Mouse (Mus musculus): ENCODE results near the gene Myo1g.
"Not testable (repeated sequence)": the region's sequence is repeated elsewhere in the genome, so short reads cannot be mapped to it uniquely, and the experiment has no call there.

The Myo1g gene

DNA sequence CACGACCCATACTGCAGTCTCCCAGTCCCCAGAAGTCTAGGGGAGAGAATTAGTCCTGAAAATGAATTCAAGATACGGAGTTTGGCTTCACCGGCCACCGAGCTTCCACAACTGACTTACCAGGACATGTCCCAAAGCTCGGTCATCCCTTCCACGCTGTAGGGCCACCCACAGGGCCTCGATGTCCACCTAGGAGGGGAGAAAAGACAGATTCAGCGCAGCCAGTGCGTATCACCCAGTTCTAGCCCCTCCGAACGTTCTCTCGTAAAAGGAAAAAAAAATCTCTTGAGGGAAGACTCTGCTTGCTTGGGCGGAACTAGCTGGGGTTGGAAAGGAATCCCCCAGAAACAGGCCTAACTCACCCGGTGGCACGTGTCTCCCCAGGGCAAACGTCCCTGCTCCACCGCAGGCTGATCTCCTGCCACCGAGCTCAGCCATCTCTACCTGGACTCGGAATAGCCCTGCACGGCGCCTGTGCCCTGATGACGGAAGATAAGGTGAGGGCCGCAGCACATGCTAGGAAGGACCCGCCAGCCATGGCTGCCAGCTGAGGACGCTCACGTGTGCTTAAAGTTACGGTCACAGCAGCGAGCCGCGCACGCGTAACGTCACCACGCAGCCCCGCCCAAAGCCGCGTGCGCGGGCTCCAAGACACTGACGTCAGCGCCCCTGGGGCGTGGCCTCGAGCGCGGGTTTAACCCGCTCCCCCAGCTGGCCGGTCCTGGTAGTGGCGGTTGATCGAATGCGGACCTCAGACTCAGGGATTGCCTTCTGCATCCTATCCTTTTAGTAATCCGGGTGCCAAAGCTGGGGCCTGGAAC, 7.6 kb upstream of the Myo1g start:
- DNase-seq (ENCODE audit: low spot score): peak; percentile 100

DNA sequence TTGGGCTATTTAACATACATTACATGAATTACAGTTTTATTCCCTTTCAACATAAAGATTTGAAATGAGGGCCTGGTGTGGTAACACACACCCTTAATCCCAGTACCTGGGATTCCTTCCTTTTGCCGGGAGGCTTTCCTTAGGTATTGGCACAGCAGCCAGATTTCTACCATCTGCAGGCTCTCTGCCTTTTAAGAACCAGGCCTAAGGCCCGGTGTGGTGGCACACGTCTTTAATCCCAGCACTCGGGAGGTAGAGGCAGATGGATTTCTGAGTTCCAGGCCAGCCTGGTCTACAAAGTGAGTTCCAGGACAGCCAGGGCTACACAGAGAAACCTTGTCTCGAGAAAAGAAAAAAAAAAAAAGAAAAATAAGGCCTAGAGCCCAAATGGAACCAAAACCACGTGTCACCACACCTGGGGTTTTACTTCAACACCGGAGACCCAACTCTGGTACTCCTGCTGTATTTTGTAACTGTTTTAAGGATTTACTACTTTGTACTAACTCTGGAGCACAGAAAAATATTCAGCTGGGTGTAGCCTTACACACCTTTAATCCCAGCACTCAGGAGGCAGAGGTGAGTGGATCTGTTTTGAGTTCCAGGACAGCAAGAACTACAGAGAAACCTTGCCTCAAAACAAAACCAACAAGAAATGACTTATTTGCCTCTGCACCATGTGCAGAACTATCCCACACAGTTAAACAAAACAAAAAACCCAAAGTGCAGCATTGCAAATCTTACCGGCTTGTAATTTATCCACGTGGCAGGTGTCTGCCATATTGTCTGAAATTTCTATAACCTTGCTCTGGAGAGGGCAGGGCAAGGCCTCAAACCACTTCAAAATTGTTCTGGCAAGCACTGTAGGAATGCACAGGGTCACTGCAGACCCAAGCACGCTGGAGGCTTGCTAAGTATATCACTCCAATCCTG, 6.8 kb upstream of the Myo1g start:
- no peak for DNase-seq (ENCODE audit: low spot score)

DNA sequence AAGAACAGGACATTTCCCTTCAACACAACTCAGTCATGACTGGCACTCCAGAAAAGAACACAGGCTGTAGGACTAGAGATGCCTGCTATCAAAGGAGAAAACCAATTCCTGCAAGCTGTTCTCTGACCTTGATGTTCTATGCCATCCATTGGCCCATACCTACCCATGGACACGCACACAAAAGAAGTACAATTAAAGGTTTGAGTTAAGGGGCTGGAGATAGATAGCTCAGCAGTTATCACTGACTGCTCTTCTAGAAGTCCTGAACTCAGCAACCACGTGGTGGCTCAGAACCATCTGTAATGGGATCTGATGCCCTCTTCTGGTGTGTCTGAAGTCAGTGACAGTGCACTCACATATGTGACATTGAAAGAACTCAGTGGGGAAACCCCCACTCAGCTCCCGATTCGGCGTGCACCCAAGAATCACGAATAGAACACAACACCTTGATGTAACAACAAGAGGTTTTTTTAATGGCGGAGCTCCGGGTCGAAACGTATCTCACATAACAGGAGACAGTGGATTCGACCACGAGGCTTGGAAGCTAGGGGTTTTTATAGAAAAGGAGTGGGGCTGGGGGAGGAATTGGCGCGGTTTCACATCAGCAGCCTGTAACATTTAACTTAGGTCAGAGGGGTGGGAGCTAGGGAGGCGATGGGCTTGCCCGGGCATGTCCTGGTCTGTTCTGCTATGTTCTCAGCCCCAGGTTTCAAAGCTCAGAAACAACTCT, 5.9 kb upstream of the Myo1g start:
- DNase-seq (ENCODE audit: low spot score): not testable (repeated sequence)

DNA sequence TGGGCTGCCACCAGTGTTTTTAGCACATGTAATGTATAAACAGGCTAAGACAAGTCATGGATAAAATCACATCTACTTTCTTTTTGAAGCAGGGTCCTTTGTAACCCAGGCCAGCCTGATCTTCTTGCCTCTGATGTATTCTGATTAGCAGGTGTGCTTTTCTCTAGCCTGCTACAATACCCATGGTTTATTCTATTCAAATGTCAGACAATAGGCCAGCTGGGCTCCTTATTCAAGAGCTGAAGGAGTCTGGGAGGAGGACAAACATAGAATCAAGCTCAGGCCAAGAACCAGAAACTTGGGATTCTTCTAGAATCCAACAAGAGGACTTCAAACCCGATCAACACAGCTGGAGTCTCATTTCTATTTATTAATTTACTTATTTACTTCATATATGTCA, 4.5 kb upstream of the Myo1g start:
- no peak for DNase-seq (ENCODE audit: low spot score)

DNA sequence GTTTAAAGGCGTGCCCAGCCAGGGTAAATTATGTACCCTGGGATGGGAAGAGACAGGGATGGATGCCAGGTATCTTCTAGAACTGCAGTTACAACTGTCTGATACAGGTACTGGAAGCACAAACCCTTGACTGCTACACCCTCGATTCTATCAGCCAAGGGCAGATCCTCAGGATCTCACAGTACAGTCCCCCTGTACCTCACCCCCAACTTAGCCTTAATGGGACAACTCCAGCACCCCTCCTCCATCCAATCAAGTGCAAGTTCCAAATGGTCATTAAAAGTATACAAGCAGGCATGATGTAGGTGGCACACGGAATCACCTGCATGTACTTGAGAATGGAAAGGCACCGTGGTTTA, 4.1 kb upstream of the Myo1g start:
- DNase-seq (ENCODE audit: low spot score): no peak

DNA sequence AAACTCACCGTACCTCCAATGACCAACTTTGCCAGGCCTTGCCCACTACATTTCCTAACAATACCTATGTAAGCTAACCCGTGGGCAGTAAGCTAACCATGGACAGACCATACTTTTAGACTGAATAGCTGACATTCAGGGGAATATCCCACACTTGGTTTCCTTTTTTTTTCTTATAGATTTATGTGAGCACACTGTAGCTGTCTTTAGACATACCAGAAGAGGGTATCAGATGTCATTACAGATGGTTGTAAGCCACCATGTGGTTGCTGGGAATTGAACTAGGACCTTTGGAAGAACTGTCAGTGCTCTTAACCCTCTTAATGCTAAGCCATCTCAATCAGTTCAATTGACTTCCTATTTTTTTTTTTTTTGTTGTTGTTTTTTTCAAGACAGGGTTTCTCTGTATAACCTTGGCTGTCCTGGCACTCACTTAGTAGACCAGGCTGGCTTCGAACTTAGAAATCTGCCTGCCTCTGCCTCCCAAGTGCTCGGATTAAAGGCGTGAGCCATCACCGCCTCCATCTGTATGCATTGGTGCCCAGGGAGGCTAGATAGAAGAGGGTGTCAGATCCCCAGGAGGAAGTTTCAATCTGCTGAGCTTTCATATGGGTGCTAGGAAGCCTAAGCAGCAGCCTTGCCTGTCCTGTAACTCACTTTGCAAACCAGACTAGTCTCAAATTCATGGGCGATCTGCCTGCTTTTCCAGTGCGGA, 3.6 kb upstream of the Myo1g start:
- DNase-seq (ENCODE audit: low spot score): no peak

DNA sequence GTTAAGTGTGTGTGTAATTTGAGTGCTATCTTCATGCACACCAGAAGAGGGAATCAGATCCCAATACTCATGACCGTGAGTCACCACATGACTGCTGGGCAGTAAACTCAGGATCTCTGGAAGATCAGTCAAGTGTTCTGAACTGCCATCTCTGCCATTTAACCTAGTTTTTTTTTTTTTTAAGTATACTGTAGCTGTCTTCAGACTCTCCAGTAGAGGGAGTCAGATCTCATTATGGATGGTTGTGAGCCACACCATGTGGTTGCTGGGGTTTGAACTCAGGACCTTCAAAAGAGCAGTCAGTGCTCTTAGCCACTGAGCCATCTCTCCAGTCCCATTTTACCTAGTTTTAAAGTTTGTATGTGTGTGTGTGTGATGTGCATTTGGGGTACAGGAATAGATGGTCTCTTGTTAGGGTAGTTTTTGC, 2.9 kb upstream of the Myo1g start:
- DNase-seq (ENCODE audit: low spot score): no peak

DNA sequence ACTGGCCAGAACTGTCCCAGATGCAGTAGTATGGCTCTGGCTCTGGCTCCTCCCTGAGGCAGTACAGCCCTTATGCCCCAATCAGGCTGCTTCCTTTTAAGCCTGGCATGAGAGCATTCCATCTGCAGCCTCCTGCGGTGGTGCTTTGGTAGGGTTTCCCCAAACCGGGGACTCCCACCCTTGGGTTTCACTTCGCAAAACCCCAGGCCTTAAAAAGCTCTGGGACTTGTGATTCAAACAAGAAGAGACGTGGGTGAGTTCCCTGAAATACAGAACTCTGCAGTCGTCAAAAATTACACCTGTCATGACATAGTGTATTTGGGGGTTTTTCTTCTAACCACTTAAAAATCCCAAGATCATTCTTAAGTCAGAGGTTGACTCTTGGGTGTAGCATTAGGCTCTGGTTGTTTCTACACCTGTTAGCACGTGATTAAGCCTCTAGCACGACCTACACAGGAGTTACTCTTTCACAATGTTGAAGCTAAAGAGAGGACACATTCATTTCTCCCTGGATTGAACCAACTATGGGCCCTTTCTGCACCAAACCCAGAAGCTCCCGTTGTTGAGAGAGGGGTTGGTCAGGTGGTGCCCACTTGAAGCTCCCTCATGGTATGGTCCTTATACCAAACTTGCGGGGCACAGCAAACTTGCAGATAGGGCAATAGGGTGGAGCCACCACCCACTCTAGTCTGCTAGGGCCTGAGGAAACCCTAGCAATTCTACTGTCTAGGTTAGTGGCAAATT, 2.2 kb upstream of the Myo1g start:
- no peak for DNase-seq (ENCODE audit: low spot score)

DNA sequence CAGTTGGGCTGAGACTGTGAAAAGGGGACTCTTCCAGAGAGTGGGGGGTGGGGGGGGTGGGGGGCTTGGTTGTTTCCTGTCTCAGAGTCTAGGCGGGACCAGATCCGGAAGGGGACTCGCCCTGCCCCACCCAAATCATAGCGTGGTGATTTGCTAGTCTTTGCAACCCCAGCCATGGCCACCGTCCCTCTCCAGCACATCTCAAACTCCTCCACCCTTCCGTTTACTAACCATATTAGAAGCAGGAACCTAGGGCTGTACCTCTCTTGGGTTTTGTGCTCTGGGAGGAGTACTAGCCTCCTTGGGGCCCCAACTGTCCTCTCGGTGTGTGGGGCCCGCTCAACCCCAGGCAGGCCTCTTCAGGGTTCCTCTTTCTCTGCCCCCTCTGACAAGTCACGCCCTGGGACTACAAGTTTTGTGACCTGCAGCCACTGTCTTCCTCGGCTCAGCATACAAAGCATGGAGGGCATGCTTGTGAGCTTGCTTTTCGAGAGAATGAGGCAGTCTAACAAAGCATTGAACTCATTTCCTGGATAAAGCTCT, 1.2 kb downstream of the Myo1g start:
- DNase-seq (ENCODE audit: low spot score): no peak

DNA sequence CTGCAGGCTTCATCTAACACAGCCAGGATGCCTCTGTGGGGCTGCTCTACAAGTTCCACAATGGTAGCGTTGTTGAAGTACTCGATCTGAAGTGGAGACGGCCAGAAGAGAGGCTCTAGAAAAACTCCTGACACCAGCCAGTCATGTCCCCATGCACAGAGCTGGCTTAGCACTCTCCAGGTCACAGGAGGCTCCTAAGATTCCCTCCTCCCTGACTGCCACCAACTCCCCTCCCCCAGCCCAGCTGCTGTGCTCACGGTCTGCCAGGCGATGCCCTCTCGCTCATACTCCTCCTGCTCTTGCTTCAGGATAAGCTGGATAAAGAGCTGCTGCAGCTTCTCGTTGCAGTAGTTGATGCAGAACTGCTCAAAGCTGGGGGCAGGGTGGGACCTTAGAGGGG, 5.9 kb downstream of the Myo1g start:
- DNase-seq (ENCODE audit: low spot score): no peak

DNA sequence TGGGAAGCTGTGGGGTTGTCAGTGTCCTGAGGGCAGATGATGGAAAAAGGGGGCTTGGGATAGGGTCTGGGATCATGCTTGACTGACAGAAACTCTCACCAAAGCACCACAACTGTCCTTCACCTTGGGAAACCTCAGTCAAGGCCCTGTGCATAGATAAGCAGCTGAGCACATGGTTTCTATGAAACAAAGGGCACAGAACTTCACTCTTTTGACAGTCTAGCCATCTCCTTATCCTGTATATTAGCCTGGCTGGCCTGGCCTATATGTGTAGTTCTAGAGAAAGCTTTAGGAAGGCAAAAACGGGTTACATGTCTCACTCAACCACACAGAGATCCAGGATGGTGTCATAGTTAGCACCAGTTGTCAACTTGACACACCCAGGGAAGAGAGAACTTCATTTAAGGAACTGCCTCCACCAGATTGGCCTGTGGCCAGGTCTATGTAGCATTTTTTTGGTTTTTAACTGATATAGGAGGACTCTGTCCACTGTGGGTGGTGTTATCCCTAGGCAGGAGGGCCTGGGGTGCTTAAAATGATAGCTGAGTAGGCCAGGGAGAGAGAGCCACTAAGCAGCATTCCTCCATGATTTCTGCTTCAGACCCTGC, 12.4 kb downstream of the Myo1g start:
- DNase-seq (ENCODE audit: low spot score): no peak

DNA sequence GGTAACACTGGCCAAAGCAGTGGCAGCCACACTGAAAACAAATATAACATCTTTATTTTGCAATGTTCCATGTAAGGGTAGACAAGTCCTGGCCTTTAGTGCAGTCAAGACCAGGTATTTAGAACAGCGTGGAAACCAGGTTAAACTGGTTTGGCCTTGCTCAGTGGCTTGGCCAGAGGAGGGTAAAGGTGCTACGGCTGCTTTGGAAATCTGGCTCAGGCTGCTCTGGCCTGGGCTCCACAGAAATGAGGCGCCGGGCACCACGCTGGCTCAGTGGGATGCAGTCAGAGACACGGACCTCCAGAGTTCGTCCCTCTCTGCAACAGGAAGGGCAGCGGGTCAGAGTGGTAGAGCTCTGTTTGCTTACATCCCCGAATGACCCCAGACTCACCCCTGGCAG, 14.2 kb downstream of the Myo1g start:
- no peak for DNase-seq (ENCODE audit: low spot score)

DNA sequence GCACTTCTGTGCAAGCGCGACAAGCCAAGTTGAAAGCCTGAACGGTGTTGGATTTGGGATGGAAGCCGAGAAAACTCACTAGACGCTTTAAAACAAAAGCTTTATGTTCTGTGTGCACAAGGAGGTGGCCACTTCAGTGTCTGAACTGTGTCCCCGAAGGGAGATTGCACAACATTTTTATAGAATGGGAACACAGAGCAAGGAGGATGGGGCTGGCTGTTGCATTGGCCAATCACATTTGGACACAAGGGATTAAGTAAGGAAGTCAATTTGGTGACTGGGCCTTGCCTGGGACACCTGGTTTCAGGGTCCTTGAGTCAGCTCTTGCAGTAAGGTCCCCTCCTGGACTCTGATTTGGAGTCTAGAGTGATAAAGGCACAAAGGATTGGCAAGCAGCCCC, 16.1 kb downstream of the Myo1g start:
- no peak for DNase-seq (ENCODE audit: low spot score)

DNA sequence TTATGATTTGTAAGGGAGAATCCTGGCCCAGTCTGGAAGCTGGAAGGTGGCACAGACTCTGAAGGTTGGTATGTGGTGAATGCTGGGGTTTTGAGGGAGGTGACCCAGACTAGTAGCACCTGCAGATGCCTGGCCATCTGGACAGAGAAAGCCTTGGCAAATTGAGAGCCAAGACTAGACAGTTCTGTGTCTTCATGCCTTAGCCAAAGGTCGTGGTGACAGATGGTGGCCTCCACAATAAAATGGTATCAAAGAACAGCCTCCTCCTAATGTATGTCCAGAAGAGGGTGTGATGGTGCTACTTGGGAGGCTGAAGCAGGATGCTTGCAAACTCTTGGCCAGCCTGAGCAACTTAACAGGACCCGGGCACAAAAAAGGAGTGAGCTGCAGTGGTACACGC, 16.5 kb downstream of the Myo1g start:
- DNase-seq (ENCODE audit: low spot score): no peak

DNA sequence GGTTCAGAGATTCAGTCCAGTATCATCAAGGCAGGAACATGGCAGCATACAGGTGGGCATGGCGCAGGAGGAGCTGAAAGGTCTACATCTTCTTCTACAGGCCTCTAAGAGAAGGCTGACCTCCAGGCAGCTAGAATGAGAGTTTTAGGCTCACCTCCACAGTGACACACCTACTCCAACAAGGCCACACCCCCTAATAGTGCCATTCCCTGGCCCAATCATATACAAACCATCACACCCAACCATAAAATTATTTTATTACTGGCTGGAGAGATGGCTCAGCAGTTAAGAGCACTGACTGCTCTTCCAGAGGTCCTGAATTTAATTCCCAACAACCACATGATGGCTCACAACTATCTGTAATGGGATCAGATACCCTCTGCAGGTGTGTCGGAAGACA, 18.3 kb downstream of the Myo1g start:
- no peak for DNase-seq (ENCODE audit: low spot score)

DNA sequence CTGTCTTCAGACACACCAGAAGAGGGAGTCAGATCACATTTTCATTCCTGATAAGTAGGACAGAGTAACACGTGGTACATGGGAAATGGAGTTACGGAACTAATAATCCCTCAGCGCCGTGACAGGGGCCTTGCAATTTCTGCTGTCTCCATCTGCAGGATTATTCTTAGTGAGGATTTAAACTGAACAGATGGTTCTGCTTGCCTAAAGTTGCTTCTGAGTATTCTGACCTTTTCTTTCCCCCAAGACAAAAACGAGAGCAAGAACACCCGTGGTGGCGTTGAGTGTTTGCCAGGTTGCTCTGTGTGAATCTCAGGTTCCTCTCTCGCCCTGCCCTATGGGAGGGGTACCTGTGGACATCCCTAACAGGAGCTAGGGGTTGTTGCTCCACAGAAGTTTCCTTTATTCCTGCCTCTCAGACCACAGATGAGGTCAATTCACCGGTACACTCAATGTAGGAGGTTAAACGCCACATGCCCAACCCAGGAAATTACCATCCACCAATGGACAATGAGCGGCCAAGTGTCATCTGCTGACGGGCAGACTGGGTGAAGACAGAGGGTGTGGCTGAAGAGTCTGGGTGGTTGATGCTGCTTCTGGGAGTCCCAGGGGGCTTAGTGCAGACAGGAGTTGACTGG, 23.3 kb downstream of the Myo1g start:
- DNase-seq (ENCODE audit: low spot score): no peak

DNA sequence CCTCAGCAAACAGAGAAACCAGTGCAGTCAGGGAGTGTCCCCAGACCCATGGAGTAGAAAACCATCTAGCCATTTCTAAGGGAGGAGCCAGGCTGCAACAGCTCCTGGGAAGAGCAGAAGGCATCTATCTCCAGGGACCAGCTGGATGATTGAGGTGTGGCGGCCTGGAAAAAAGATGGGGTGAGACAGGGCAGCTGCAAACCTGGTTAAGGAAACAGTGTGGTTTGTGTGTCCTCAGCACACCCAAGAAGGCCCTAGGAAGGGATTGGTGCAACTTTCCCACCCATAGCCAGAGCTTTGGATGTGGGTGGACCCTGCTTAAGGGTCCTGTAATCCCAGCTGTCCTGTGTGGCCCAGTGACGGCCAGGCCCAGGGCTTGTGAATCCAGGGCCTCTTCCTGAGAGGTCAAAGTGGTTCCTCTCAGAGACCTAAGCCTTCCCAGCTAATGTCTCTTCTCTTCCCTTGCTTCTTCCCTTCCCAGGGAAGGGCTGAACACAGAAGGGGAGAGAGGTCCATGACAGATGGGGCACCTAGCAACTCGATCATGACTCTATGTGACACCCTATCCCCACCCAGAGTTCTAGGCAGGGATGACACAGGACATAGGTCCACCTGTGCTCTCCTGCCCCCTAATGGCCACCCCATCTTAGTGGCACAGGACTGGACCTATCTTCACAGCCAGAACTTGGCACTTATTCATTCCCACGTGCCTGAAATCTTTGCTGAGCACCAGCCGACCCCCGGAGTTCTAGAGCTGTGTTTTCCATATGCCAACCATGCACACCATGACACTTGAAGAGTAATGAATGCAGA, 30.9 kb downstream of the Myo1g start:
- DNase-seq (ENCODE audit: low spot score): peak; percentile 56

DNA sequence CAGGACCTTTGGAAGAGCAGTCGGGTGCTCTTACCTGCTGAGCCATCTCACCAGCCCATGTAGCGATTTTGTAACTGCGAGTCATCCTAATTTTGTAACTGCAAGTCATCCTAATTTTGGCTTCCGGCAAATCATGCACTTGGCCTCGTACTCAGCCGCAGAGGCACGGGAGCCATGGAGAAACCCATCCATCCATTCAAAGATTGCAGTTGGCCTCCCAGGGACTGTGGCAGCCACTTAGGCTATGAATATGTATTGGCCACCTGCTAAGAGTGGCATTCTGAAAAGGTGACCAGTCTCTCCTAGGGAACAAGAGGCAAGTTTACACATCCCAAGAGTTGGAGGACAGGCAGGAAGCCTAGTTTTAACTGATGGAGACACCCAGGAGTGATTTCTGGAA, 31.5 kb downstream of the Myo1g start:
- no peak for DNase-seq (ENCODE audit: low spot score)

DNA sequence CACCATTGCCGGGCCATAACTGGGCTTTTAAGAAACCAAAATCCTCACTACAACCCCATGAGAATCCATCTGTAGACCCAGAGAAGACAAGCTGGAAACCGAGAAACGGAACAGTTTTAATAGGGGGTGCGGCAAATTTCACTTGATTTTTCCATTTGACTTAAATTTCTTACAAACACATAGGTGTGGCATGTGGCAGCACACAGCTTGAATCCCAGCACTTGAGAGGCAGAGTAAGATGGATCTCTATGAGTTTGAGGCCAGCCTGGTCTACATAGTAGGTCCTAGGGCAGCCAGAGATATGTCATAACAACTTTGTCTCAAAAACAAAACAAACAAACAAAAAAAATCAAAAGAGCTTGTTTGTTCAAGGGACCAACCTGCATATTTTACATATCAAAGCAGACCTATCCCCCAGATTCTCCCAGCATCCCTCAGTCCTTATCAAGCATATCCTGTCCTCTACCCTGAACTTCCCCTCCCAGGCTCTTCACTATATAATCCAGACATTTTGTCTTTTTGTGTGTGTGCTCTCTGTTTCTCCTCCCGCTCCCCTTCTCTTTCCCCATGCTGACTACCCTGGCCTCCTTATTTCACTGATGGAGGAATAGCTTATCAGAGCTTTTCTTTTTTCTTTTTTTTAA, 32.6 kb downstream of the Myo1g start:
- no peak for DNase-seq (ENCODE audit: low spot score)
